Mouse (Mus musculus): ENCODE measurements around the gene Cacna2d1. TPM values are rescaled to one million over a fixed set of nuclear protein-coding genes. Genes with fewer than 3 reads are reported as not detected.

Cacna2d1 gene
- polyA plus RNA-seq, 1 experiment from 2014 or later: 38.6 TPM

- Histone ChIP-seq H3K27me3 (no peaks in the 10 kb centered on the region), H3K9me3 (no peaks in the 10 kb centered on the region), H3K9ac (replicated peaks) (no peak overlapping the region), H3K4me3 (no peak overlapping the region), H3K27ac (replicated peaks) (no peak overlapping the region), H3K4me2 (replicated peaks) (no peak overlapping the region), H3K36me3 (no peaks in the 10 kb centered on the region), H3K4me1 (peaks cover 13% of the 10 kb centered on the region; the same call in 1 of the 2 replicates)
- 35% methylated on average over 3 of the region's 3 CpGs for WGBS
- ATAC-seq (ENCODE audit: low FRiP score, low read depth): no peak
These were observed 305.8 kb downstream of the Cacna2d1 start for GRCm38 (mm10) chr5:16240255-16240654.

- Histone ChIP-seq H3K9me3 (no peaks in the 10 kb centered on the region), H3K27ac (replicated peaks) (no peak overlapping the region), H3K27me3 (no peaks in the 10 kb centered on the region), H3K4me3 (no peak overlapping the region), H3K9ac (replicated peaks) (no peak overlapping the region), H3K4me1 (peaks cover 9% of the 10 kb centered on the region; the same call in 1 of the 2 replicates), H3K36me3 (no peaks in the 10 kb centered on the region), H3K4me2 (replicated peaks) (no peak overlapping the region)
- 51% methylated on average over 2 of the region's 2 CpGs for WGBS
- ATAC-seq (ENCODE audit: low FRiP score, low read depth): peak; percentile 69; the same call in 1 of the 2 replicates
These were observed 309.1 kb downstream of the Cacna2d1 start for GRCm38 (mm10) chr5:16243599-16243998.

- no peaks in the 10 kb centered on the region for H3K27me3 ChIP-seq
- no peaks in the 10 kb centered on the region for H3K36me3 ChIP-seq
- 74% methylated on average over 6 of the region's 6 CpGs for WGBS
- H3K27ac ChIP-seq (replicated peaks): no peak overlapping the region
- no peaks in the 10 kb centered on the region for H3K4me1 ChIP-seq
- no peak overlapping the region for H3K4me2 ChIP-seq (replicated peaks)
- no peak for ATAC-seq (ENCODE audit: low FRiP score, low read depth)
- H3K4me3 ChIP-seq: no peak overlapping the region
- no peak overlapping the region for H3K9ac ChIP-seq (replicated peaks)
- H3K9me3 ChIP-seq: no peaks in the 10 kb centered on the region
These were observed 318.4 kb downstream of the Cacna2d1 start for GRCm38 (mm10) chr5:16252738-16253513.

GRCm38 (mm10) chr5:16253768-16254167 lies 319.3 kb downstream of the Cacna2d1 start:
- no peak overlapping the region for H3K9ac ChIP-seq (replicated peaks)
- no peak overlapping the region for H3K4me2 ChIP-seq (replicated peaks)
- H3K4me1 ChIP-seq: no peaks in the 10 kb centered on the region
- no peaks in the 10 kb centered on the region for H3K9me3 ChIP-seq
- no peak for ATAC-seq (ENCODE audit: low FRiP score, low read depth)
- H3K27ac ChIP-seq (replicated peaks): no peak overlapping the region
- H3K4me3 ChIP-seq: no peak overlapping the region
- no peaks in the 10 kb centered on the region for H3K36me3 ChIP-seq
- H3K27me3 ChIP-seq: no peaks in the 10 kb centered on the region
- 83% methylated on average over 1 of the region's 1 CpGs for WGBS

- no peak overlapping the region for H3K4me2 ChIP-seq (replicated peaks)
- H3K27me3 ChIP-seq: no peaks in the 10 kb centered on the region
- peak overlapping the region; percentile 39 for H3K27ac ChIP-seq (replicated peaks)
- H3K9ac ChIP-seq (replicated peaks): no peak overlapping the region
- no peaks in the 10 kb centered on the region for H3K9me3 ChIP-seq
- WGBS: 18% methylated on average over 6 of the region's 6 CpGs
- no peak overlapping the region for H3K4me3 ChIP-seq
- ATAC-seq (ENCODE audit: low FRiP score, low read depth): peak; percentile 90
- no peaks in the 10 kb centered on the region for H3K36me3 ChIP-seq
- H3K4me1 ChIP-seq: no peaks in the 10 kb centered on the region
These were observed 330.9 kb downstream of the Cacna2d1 start for GRCm38 (mm10) chr5:16265385-16265784.

- Histone ChIP-seq H3K4me1 (no peaks in the 10 kb centered on the region), H3K9ac (replicated peaks) (no peak overlapping the region), H3K4me3 (no peak overlapping the region), H3K9me3 (no peaks in the 10 kb centered on the region), H3K4me2 (replicated peaks) (no peak overlapping the region), H3K36me3 (0 out of 2 replicates have a peak, but pooled peaks cover 4% of the 10 kb centered on the region), H3K27ac (replicated peaks) (no peak overlapping the region), H3K27me3 (no peaks in the 10 kb centered on the region)
- 78% methylated on average over 2 of the region's 2 CpGs for WGBS
- no peak for ATAC-seq (ENCODE audit: low FRiP score, low read depth)
These were observed 342.6 kb downstream of the Cacna2d1 start for GRCm38 (mm10) chr5:16277058-16277457.

- Histone ChIP-seq H3K27ac (replicated peaks) (no peak overlapping the region), H3K9ac (replicated peaks) (no peak overlapping the region), H3K4me1 (no peaks in the 10 kb centered on the region), H3K36me3 (no peaks in the 10 kb centered on the region), H3K9me3 (no peaks in the 10 kb centered on the region), H3K4me2 (replicated peaks) (no peak overlapping the region), H3K27me3 (no peaks in the 10 kb centered on the region), H3K4me3 (no peak overlapping the region)
- no peak for ATAC-seq (ENCODE audit: low FRiP score, low read depth)
- WGBS: 89% methylated on average over 5 of the region's 5 CpGs
These were observed 346.7 kb downstream of the Cacna2d1 start for GRCm38 (mm10) chr5:16281229-16281628.

- 0 out of 2 replicates have a peak, but pooled peaks have one; percentile 14 for ATAC-seq (ENCODE audit: low FRiP score, low read depth)
- Histone ChIP-seq H3K9me3 (no peaks in the 10 kb centered on the region), H3K4me3 (no peak overlapping the region), H3K4me1 (no peaks in the 10 kb centered on the region), H3K4me2 (replicated peaks) (no peak overlapping the region), H3K36me3 (no peaks in the 10 kb centered on the region), H3K27ac (replicated peaks) (no peak overlapping the region), H3K27me3 (no peaks in the 10 kb centered on the region), H3K9ac (replicated peaks) (no peak overlapping the region)
- WGBS: 10% methylated on average over 1 of the region's 1 CpGs
These were observed 358.7 kb downstream of the Cacna2d1 start for GRCm38 (mm10) chr5:16293223-16293622.

GRCm38 (mm10) chr5:16293825-16294224 lies 359.3 kb downstream of the Cacna2d1 start:
- 70% methylated on average over 4 of the region's 4 CpGs for WGBS

GRCm38 (mm10) chr5:16294708-16295107 lies 360.2 kb downstream of the Cacna2d1 start:
- H3K4me2 ChIP-seq (replicated peaks): no peak overlapping the region
- no peak overlapping the region for H3K27ac ChIP-seq (replicated peaks)
- ATAC-seq (ENCODE audit: low FRiP score, low read depth): no peak
- WGBS: 71% methylated on average over 4 of the region's 4 CpGs
- no peaks in the 10 kb centered on the region for H3K9me3 ChIP-seq
- no peaks in the 10 kb centered on the region for H3K36me3 ChIP-seq
- no peak overlapping the region for H3K9ac ChIP-seq (replicated peaks)
- H3K4me1 ChIP-seq: no peaks in the 10 kb centered on the region
- no peaks in the 10 kb centered on the region for H3K27me3 ChIP-seq
- H3K4me3 ChIP-seq: no peak overlapping the region

More at GRCm38 (mm10) chr5:16293825-16294224, 359.3 kb downstream of the Cacna2d1 start:
- 0 out of 2 replicates have a peak overlapping the region, but pooled peaks have one; percentile 25 for H3K27ac ChIP-seq (replicated peaks)
- no peaks in the 10 kb centered on the region for H3K27me3 ChIP-seq
- H3K9me3 ChIP-seq: no peaks in the 10 kb centered on the region
- no peak overlapping the region for H3K4me3 ChIP-seq
- ATAC-seq (ENCODE audit: low FRiP score, low read depth): no peak
- no peak overlapping the region for H3K9ac ChIP-seq (replicated peaks)
- H3K4me1 ChIP-seq: no peaks in the 10 kb centered on the region
- H3K4me2 ChIP-seq (replicated peaks): no peak overlapping the region
- H3K36me3 ChIP-seq: no peaks in the 10 kb centered on the region

GRCm38 (mm10) chr5:16297170-16297771 lies 362.8 kb downstream of the Cacna2d1 start:
- 68% methylated on average over 4 of the region's 4 CpGs for WGBS

GRCm38 (mm10) chr5:16299631-16300030 lies 365.1 kb downstream of the Cacna2d1 start:
- no peaks in the 10 kb centered on the region for H3K4me1 ChIP-seq
- no peak overlapping the region for H3K9ac ChIP-seq (replicated peaks)
- H3K4me3 ChIP-seq: no peak overlapping the region
- H3K4me2 ChIP-seq (replicated peaks): no peak overlapping the region
- H3K27ac ChIP-seq (replicated peaks): no peak overlapping the region
- WGBS: 87% methylated on average over 6 of the region's 6 CpGs
- no peaks in the 10 kb centered on the region for H3K27me3 ChIP-seq
- ATAC-seq (ENCODE audit: low FRiP score, low read depth): no peak
- no peaks in the 10 kb centered on the region for H3K36me3 ChIP-seq
- H3K9me3 ChIP-seq: no peaks in the 10 kb centered on the region

More at GRCm38 (mm10) chr5:16297170-16297771, 362.8 kb downstream of the Cacna2d1 start:
- H3K9ac ChIP-seq (replicated peaks): no peak overlapping the region
- H3K4me1 ChIP-seq: no peaks in the 10 kb centered on the region
- no peak overlapping the region for H3K27ac ChIP-seq (replicated peaks)
- H3K4me3 ChIP-seq: no peak overlapping the region
- no peaks in the 10 kb centered on the region for H3K27me3 ChIP-seq
- ATAC-seq (ENCODE audit: low FRiP score, low read depth): no peak
- no peak overlapping the region for H3K4me2 ChIP-seq (replicated peaks)
- H3K9me3 ChIP-seq: no peaks in the 10 kb centered on the region
- no peaks in the 10 kb centered on the region for H3K36me3 ChIP-seq

Data from midbrain, embryonic 12.5 days (tissue).